Mouse (Mus musculus): Measurements from ENCODE around the gene Tbcd.

DNA sequence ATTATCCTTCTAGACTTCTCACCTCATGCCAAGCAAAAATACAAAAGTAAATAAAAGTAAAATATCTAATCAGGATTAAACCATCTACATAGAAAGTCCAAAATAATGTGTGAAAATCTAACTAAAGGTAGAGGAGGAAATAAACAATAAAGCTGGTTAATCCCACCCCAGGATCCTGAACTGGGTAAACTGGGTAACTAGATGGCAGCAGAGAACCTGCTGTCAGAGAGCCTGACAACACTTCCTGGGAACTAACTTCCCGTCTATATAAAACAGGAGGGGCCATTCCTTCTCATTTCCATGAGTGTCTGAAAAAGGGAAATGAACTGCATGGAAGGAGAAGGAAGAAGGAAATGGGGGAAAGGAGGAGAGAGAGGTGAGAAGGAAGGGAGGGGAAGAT is 206.4 kb downstream of the Tbcd start:
- TF ChIP-seq POLR2A (IDR thresholded peaks at IDR 0.05; ENCODE audit: borderline replicate concordance, extremely low read depth, insufficient read depth, insufficient read length, poor library complexity, severe bottlenecking) (no peak), CTCF (IDR thresholded peaks at IDR 0.05; ENCODE audit: borderline replicate concordance, extremely low read depth, insufficient read depth, insufficient read length) (no peak)

Measured in brain, embryonic 14.5 days (tissue).